Mouse (Mus musculus) CH12.LX (cell line): ENCODE data around the gene Tmem251. TPM values are rescaled to one million over a fixed set of nuclear protein-coding genes. Genes with fewer than 3 reads are reported as not detected.

Source experiments
- DNase-seq: peaks from one replicate; pipeline ENCODE4 v3.0.0-alpha.2; 2013; ENCODE audit errors: extremely low read depth
- H3K27ac ChIP-seq: 2 replicates; pipeline ENCODE4 v1.5.1; 2012; ENCODE audit warnings: low read depth, mild to moderate bottlenecking, control low read depth, moderate library complexity; ENCODE audit not compliant: insufficient read depth
- H3K27me3 ChIP-seq: replicated peaks from 2 replicates; pipeline ENCODE3; 2012; ENCODE audit warnings: inconsistent platforms
- H3K36me3 ChIP-seq, 2 experiments: replicated peaks in 1 of 2; 2 replicates each; pipeline versions ENCODE3 to v1.6.1; 2012; ENCODE audit warnings: inconsistent platforms in 1 of 2, low read length in 1 of 2, mild to moderate bottlenecking in 1 of 2, mixed read lengths in 1 of 2, moderate library complexity in 1 of 2; ENCODE audit not compliant: control insufficient read depth in 1 of 2, insufficient read depth in 1 of 2
- H3K4me1 ChIP-seq, 2 experiments: 2 replicates each; pipeline ENCODE4 v1.6.1; 2012; ENCODE audit warnings: inconsistent platforms in 1 of 2, moderate library complexity in 1 of 2; ENCODE audit not compliant: insufficient read depth in 2 of 2, control insufficient read depth in 1 of 2
- H3K4me2 ChIP-seq: 2 replicates; pipeline ENCODE4 v1.6.1; 2012; ENCODE audit warnings: low read depth, mild to moderate bottlenecking, control low read depth; ENCODE audit not compliant: poor library complexity, insufficient read depth, severe bottlenecking
- H3K4me3 ChIP-seq, 3 experiments: fragments of 150-350 bp in 1 of 3; sonication (generic) in 1 of 3; replicated peaks in 1 of 3; 2 replicates each; pipeline versions ENCODE3 to v1.5.1; 2011 to 2012; ENCODE audit warnings: low read depth in 2 of 3, low read length in 2 of 3, mild to moderate bottlenecking in 2 of 3, moderate library complexity in 2 of 3, control low read depth in 1 of 3, improper control_type of control experiment in 1 of 3, inconsistent platforms in 1 of 3, mixed read lengths in 1 of 3; ENCODE audit not compliant: poor library complexity in 1 of 3
- H3K79me2 ChIP-seq: replicated peaks from 2 replicates; pipeline ENCODE4 v1.6.1; 2012; ENCODE audit warnings: mild to moderate bottlenecking, moderate library complexity; ENCODE audit not compliant: control insufficient read depth, poor library complexity, insufficient read depth, severe bottlenecking; ENCODE audit errors: extremely low read depth
- H3K9ac ChIP-seq: 2 replicates; pipeline ENCODE4 v1.6.1; 2012; ENCODE audit warnings: low read depth, mild to moderate bottlenecking, control low read depth, moderate library complexity; ENCODE audit not compliant: insufficient read depth
- H3K9me3 ChIP-seq: replicated peaks from 2 replicates; pipeline ENCODE3; 2012; ENCODE audit warnings: low read length, inconsistent platforms, mixed read lengths
- CTCF ChIP-seq, 2 experiments: IDR thresholded peaks in 1 of 2; conservative IDR thresholded peaks in 1 of 2; 2 replicates each; pipeline ENCODE4 v1.5.1; 2011 to 2012; ENCODE audit warnings: low read depth in 2 of 2, low read length in 2 of 2, improper control_type of control experiment in 1 of 2, inconsistent platforms in 1 of 2, mild to moderate bottlenecking in 1 of 2, moderate library complexity in 1 of 2
- EP300 ChIP-seq: IDR thresholded peaks from 2 replicates; pipeline ENCODE4 v1.6.1; 2011; ENCODE audit warnings: low read length, improper control_type of control experiment
- ETS1 ChIP-seq: conservative IDR thresholded peaks from 2 replicates; pipeline ENCODE4 v1.6.1; 2012; ENCODE audit warnings: low read depth, mild to moderate bottlenecking, inconsistent platforms, low read length, improper control_type of control experiment, moderate library complexity
- IRF4 ChIP-seq: IDR thresholded peaks from 2 replicates; pipeline ENCODE4 v1.6.1; 2014; ENCODE audit warnings: low read depth, mild to moderate bottlenecking, inconsistent platforms, low read length, improper control_type of control experiment
- JUN ChIP-seq: IDR thresholded peaks from 2 replicates; pipeline ENCODE4 v1.6.1; 2011; ENCODE audit warnings: low read depth, mild to moderate bottlenecking, low read length, improper control_type of control experiment, moderate library complexity; ENCODE audit not compliant: insufficient read depth
- JUND ChIP-seq: conservative IDR thresholded peaks from 2 replicates; pipeline ENCODE4 v1.6.1; 2011; ENCODE audit warnings: low read depth, low read length, improper control_type of control experiment
- MAZ ChIP-seq: IDR thresholded peaks from 2 replicates; pipeline ENCODE4 v1.6.1; 2012; ENCODE audit warnings: low read depth, mild to moderate bottlenecking, inconsistent platforms, low read length, improper control_type of control experiment, moderate library complexity
- MEF2A ChIP-seq: IDR thresholded peaks from 2 replicates; pipeline ENCODE4 v1.6.1; 2014; ENCODE audit warnings: low read depth, mild to moderate bottlenecking, inconsistent platforms, low read length, improper control_type of control experiment, borderline replicate concordance
- MYC ChIP-seq: IDR thresholded peaks from 2 replicates; pipeline ENCODE4 v1.6.1; 2011; ENCODE audit warnings: low read depth, mild to moderate bottlenecking, improper control_type of control experiment, low read length
- NELFE ChIP-seq: IDR thresholded peaks from 2 replicates; pipeline ENCODE4 v1.6.1; 2011; ENCODE audit warnings: low read depth, low read length, improper control_type of control experiment
- NRF1 ChIP-seq: IDR thresholded peaks from 2 replicates; pipeline ENCODE4 v1.6.1; 2014; ENCODE audit warnings: low read depth, mild to moderate bottlenecking, inconsistent platforms, low read length, improper control_type of control experiment, moderate library complexity
- POLR2A ChIP-seq: IDR thresholded peaks from 2 replicates; pipeline ENCODE4 v1.6.1; 2011; ENCODE audit warnings: low read depth, mild to moderate bottlenecking, improper control_type of control experiment, low read length
- RAD21 ChIP-seq: IDR thresholded peaks from 2 replicates; pipeline ENCODE4 v1.6.1; 2011; ENCODE audit warnings: low read depth, mild to moderate bottlenecking, low read length, improper control_type of control experiment, moderate library complexity
- RCOR1 ChIP-seq: conservative IDR thresholded peaks from 2 replicates; pipeline ENCODE4 v1.6.1; 2012; ENCODE audit warnings: low read depth, mild to moderate bottlenecking, inconsistent platforms, low read length, improper control_type of control experiment
- SIN3A ChIP-seq: IDR thresholded peaks from 2 replicates; pipeline ENCODE4 v1.6.1; 2012; ENCODE audit warnings: low read length, improper control_type of control experiment, inconsistent platforms
- SMC3 ChIP-seq: IDR thresholded peaks from 2 replicates; pipeline ENCODE4 v1.6.1; 2011; ENCODE audit warnings: low read depth, low read length, improper control_type of control experiment
- TBP ChIP-seq: conservative IDR thresholded peaks from 2 replicates; pipeline ENCODE4 v1.6.1; 2011; ENCODE audit warnings: low read depth, low read length, improper control_type of control experiment
- UBTF ChIP-seq: IDR thresholded peaks from 2 replicates; pipeline ENCODE4 v1.6.1; 2012; ENCODE audit warnings: low read depth, mild to moderate bottlenecking, inconsistent platforms, low read length, improper control_type of control experiment, moderate library complexity
- ZC3H11A ChIP-seq: IDR thresholded peaks from 2 replicates; pipeline ENCODE4 v1.6.1; 2012; ENCODE audit warnings: low read depth, mild to moderate bottlenecking, inconsistent platforms, low read length, improper control_type of control experiment
- ZMIZ1 ChIP-seq: IDR thresholded peaks from 2 replicates; pipeline ENCODE4 v1.6.1; 2012; ENCODE audit warnings: low read depth, mild to moderate bottlenecking, inconsistent platforms, low read length, improper control_type of control experiment
- ZNF384 ChIP-seq: IDR thresholded peaks from 2 replicates; pipeline ENCODE4 v1.6.1; 2012; ENCODE audit warnings: low read depth, low read length, improper control_type of control experiment, inconsistent platforms
- dilution Hi-C: fragments of 300-500 bp; cut with MboI; formaldehyde crosslinking; loops from 2 replicates; pipeline ENCODE4 v1.14.3; 2020; ENCODE audit warnings: low sequenced_read_pairs; ENCODE audit not compliant: extremely low pct_unique_long_range_greater_than_20kb, extremely low pct_ligation_motif_present
- in situ Hi-C: fragments of 300-500 bp; cut with MboI; formaldehyde crosslinking; loops from 3 replicates; pipeline ENCODE4 v1.14.3; 2019; ENCODE audit warnings: low sequenced_read_pairs, low pct_ligation_motif_present, low pct_unique_long_range_greater_than_20kb, mixed read lengths
- polyA plus RNA-seq: library from polyadenylated mRNA; unstranded; fragments of >175 nt; gene quantifications from 2 replicates; pipeline ENCODE4 v1.2.1, GENCODE M21; 2012; ENCODE audit warnings: low read depth; ENCODE audit not compliant: insufficient read length
- total RNA-seq, 2 experiments: library from RNA; depleted of rRNA; stranded (reverse); fragments of 300-350 nt in 1 of 2; fragments of >200 nt in 1 of 2; gene quantifications; 2 replicates each; pipeline ENCODE4 v1.2.3; 2012 to 2014

Tmem251 gene
- total and polyA plus RNA-seq, 3 experiments = 3.9 to 13.9 (median 11.1) TPM

GRCm38 (mm10) chr12:102699156-102699555, 44.4 kb upstream of the Tmem251 start:
- TF ChIP-seq RAD21 = no peak
- TF ChIP-seq ETS1 = 0 out of 2 replicates have a peak, but pooled peaks have one; percentile 8
- no peak for DNase-seq
- H3K27ac ChIP-seq = peak overlapping the region; percentile 97
- peak overlapping the region; percentile 75; the same call in 1 of the 2 replicates for H3K9ac ChIP-seq
- H3K9me3 ChIP-seq = no peaks in the 10 kb centered on the region
- peak overlapping the region; percentile 46; the same call in 1 of the 2 replicates for H3K4me2 ChIP-seq
- H3K4me1 ChIP-seq = peaks cover 39 to 81% of the 10 kb centered on the region in 2 experiments
- dilution Hi-C loops (no loop called here), in situ Hi-C loops (loop anchor here (10.0 kb wide), 1 partner anchor 54 kb away; no protein-coding TSS in a partner anchor)
- H3K4me3 ChIP-seq = no peak overlapping the region
- H3K27me3 ChIP-seq = no peaks in the 10 kb centered on the region
- peaks cover 47% of the 10 kb centered on the region for H3K79me2 ChIP-seq
- H3K36me3 ChIP-seq = peaks cover 0 to 10% of the 10 kb centered on the region in 2 experiments

DNA sequence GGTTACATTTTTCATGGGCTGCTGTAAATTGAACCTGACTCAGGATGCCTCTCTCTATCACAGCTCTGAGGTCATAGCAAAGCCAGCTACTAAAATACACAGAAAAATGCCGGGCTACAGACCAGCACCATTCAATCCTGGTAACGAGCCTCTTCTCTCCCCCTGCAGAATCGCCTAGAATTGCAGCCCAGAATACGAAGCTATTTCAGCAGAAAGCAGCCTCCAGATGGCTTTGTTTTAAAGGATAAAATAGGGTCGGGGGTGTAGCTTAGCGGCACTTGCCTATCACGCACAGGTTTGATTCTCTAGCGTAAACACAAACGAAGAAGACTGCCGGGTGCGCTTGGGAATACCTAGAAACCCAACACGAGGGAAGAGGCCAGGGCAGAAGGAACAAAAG, 43.1 kb upstream of the Tmem251 start:
- H3K36me3 ChIP-seq = peaks cover 0 to 10% of the 10 kb centered on the region in 2 experiments
- no peaks in the 10 kb centered on the region for H3K9me3 ChIP-seq
- no peak overlapping the region for H3K4me3 ChIP-seq
- H3K27me3 ChIP-seq = no peaks in the 10 kb centered on the region
- H3K4me2 ChIP-seq = no peak overlapping the region
- no peak for TF ChIP-seq MAZ
- no peak for TF ChIP-seq POLR2A
- no peak for TF ChIP-seq ZNF384
- no peak for TF ChIP-seq ZMIZ1
- no peak for TF ChIP-seq TBP
- no peak for TF ChIP-seq ZC3H11A
- no peak for TF ChIP-seq JUND
- no peak for TF ChIP-seq ETS1
- no peak for TF ChIP-seq SMC3
- no peak for TF ChIP-seq SIN3A
- TF ChIP-seq, all 38 proteins: peak for 0
- Histone ChIP-seq H3K27ac (no peak overlapping the region), H3K79me2 (peaks cover 41% of the 10 kb centered on the region), H3K9ac (no peak overlapping the region), H3K4me1 (peaks cover 39 to 70% of the 10 kb centered on the region in 2 experiments)
- DNase-seq = no peak
- in situ Hi-C loops = no loop called here
- dilution Hi-C loops = no loop called here

GRCm38 (mm10) chr12:102701691-102702207, 41.8 kb upstream of the Tmem251 start:
- in situ Hi-C loops (no loop called here), dilution Hi-C loops (no loop called here)
- DNase-seq = no peak
- Histone ChIP-seq H3K9me3 (no peaks in the 10 kb centered on the region), H3K27me3 (peaks cover 1% of the 10 kb centered on the region), H3K4me1 (peaks cover 37 to 65% of the 10 kb centered on the region in 2 experiments), H3K36me3 (peaks cover 0 to 10% of the 10 kb centered on the region in 2 experiments), H3K9ac (no peak overlapping the region), H3K4me3 (no peak overlapping the region), H3K27ac (no peak overlapping the region), H3K4me2 (peak overlapping the region; percentile 13; the same call in 1 of the 2 replicates), H3K79me2 (peaks cover 40% of the 10 kb centered on the region)
- TF ChIP-seq UBTF = no peak
- no peak for TF ChIP-seq JUND
- TF ChIP-seq RCOR1 = no peak
- no peak for TF ChIP-seq IRF4
- no peak for TF ChIP-seq MEF2A
- no peak for TF ChIP-seq NELFE
- TF ChIP-seq CTCF (conservative IDR thresholded peaks at IDR 0.05 in 1 of 2, IDR thresholded peaks at IDR 0.05 in 1 of 2; ENCODE audit: low read depth in 2 of 2, low read length in 2 of 2) = no peak
- TF ChIP-seq JUN = no peak
- TF ChIP-seq MAZ = no peak
- no peak for TF ChIP-seq EP300
- TF ChIP-seq ZC3H11A = no peak
- no peak for TF ChIP-seq NRF1
- no peak for TF ChIP-seq MYC
